Mouse (Mus musculus) midbrain, embryonic 14.5 days (tissue): ENCODE measurements around the gene Eif2ak4. TPM values are rescaled to one million over a fixed set of nuclear protein-coding genes. Genes with fewer than 3 reads are reported as not detected.
A peak's percentile ranks its signal among the peaks of the same experiment; 100 is the strongest.

Source experiments
- ATAC-seq: fragments of 200-750 bp; cut with Nextera tagmentation; 2 replicates; pipeline ENCODE4 v1.8.0; 2017; ENCODE audit warnings: moderate number of reproducible peaks, moderate library complexity; ENCODE audit not compliant: low FRiP score, low TSS enrichment
- DNase-seq: peaks from one replicate; pipeline ENCODE4 v3.0.0-alpha.2; 2015
- H3K27ac ChIP-seq: fragments of 300-500 bp; sonication (generic); replicated peaks from 2 replicates; pipeline ENCODE4 v1.5.1; 2014; ENCODE audit warnings: mild to moderate bottlenecking, low read depth, low read length, moderate library complexity
- H3K27me3 ChIP-seq: fragments of 300-500 bp; sonication (generic); 2 replicates; pipeline ENCODE4 v1.6.1; 2014; ENCODE audit warnings: low read length, control low read depth, mixed read lengths; ENCODE audit not compliant: control insufficient read depth, insufficient read depth
- H3K36me3 ChIP-seq: fragments of 300-500 bp; sonication (generic); 2 replicates; pipeline ENCODE4 v1.6.1; 2014; ENCODE audit warnings: low read length, control low read depth; ENCODE audit not compliant: control insufficient read depth, insufficient read depth
- H3K4me1 ChIP-seq: fragments of 300-500 bp; sonication (generic); 2 replicates; pipeline ENCODE4 v1.6.1; 2014; ENCODE audit warnings: mild to moderate bottlenecking, antibody characterized with exemption, low read length, control low read depth; ENCODE audit not compliant: control insufficient read depth, insufficient read depth
- H3K4me2 ChIP-seq: fragments of 300-500 bp; sonication (generic); 2 replicates; pipeline ENCODE4 v1.6.1; 2014; ENCODE audit warnings: mild to moderate bottlenecking, low read length, moderate library complexity
- H3K4me3 ChIP-seq: fragments of 300-500 bp; sonication (generic); replicated peaks from 2 replicates; pipeline ENCODE4 v1.5.1; 2014; ENCODE audit warnings: low read depth, low read length
- H3K9ac ChIP-seq: fragments of 300-500 bp; sonication (generic); replicated peaks from 2 replicates; pipeline ENCODE4 v1.6.1; 2014; ENCODE audit warnings: mild to moderate bottlenecking, low read length, moderate library complexity
- H3K9me3 ChIP-seq: fragments of 300-500 bp; sonication (generic); 2 replicates; pipeline ENCODE4 v1.6.1; 2016; ENCODE audit warnings: low read length, control low read depth, mixed read lengths; ENCODE audit not compliant: control insufficient read depth
- WGBS: fragments of 180-500 bp; shearing (Covaris S2); extraction: QIAGEN DNeasy Blood & Tissue Kit; methylation state at CpG from one replicate; pipeline ENCODE4 v1.1.7; 2014; 5-methylcytosine and 5-hydroxymethylcytosine counted together
- polyA plus RNA-seq: library from polyadenylated mRNA; unstranded; fragments of >200 nt; fragmentation: Nextera tagmentation; extraction: Ambion mirVana; gene quantifications from 2 replicates; pipeline ENCODE4 v1.2.1, GENCODE M21; 2014

The Eif2ak4 gene
- polyA plus RNA-seq, 1 experiment from 2014 or later: 10.2 TPM

- H3K9ac ChIP-seq: no peak overlapping the region
- H3K4me2 ChIP-seq: no peak overlapping the region
- WGBS: 86% methylated on average over 5 of the region's 5 CpGs
- H3K36me3 ChIP-seq: peaks cover 59% of the 10 kb centered on the region
- no peak overlapping the region for H3K27ac ChIP-seq
- ATAC-seq: no peak
- no peaks in the 10 kb centered on the region for H3K27me3 ChIP-seq
- no peak for DNase-seq
- no peaks in the 10 kb centered on the region for H3K9me3 ChIP-seq
- no peaks in the 10 kb centered on the region for H3K4me1 ChIP-seq
- H3K4me3 ChIP-seq: no peak overlapping the region
Measured at GRCm38 (mm10) chr2:118463480-118463879, 75.1 kb downstream of the Eif2ak4 start.

DNA sequence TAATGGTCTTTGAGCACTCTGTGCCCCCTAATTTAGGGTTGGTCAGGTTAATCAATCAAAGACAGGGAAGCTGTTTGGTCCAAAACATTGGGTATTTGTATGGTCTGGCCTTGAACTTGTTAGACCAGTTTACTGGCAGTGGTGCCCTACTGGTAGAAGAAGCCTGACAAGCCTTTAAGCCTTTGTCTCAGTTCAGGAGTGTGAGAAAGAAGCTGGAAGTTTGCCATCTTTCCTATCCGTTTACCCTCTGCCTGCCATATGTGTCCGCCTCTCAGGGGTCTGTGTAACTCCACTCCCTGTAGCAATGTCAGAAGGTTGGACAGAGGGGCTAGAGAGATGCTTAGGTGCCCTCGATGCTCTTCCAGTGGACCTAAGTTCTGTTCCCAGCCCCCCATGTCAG is 76.0 kb downstream of the Eif2ak4 start:
- WGBS: 84% methylated on average over 3 of the region's 3 CpGs

GRCm38 (mm10) chr2:118465894-118466293 is 77.5 kb downstream of the Eif2ak4 start:
- peaks cover 81% of the 10 kb centered on the region for H3K36me3 ChIP-seq
- 83% methylated on average over 2 of the region's 2 CpGs for WGBS
- H3K4me3 ChIP-seq: no peak overlapping the region
- H3K27me3 ChIP-seq: no peaks in the 10 kb centered on the region
- H3K4me2 ChIP-seq: no peak overlapping the region
- H3K27ac ChIP-seq: no peak overlapping the region
- H3K9me3 ChIP-seq: no peaks in the 10 kb centered on the region
- ATAC-seq: no peak
- no peak overlapping the region for H3K9ac ChIP-seq
- no peaks in the 10 kb centered on the region for H3K4me1 ChIP-seq
- no peak for DNase-seq

More for the DNA sequence above, 76.0 kb downstream of the Eif2ak4 start:
- H3K9ac ChIP-seq: no peak overlapping the region
- ATAC-seq: no peak
- H3K9me3 ChIP-seq: no peaks in the 10 kb centered on the region
- DNase-seq: no peak
- no peak overlapping the region for H3K4me3 ChIP-seq
- peaks cover 69% of the 10 kb centered on the region for H3K36me3 ChIP-seq
- H3K4me1 ChIP-seq: no peaks in the 10 kb centered on the region
- H3K27me3 ChIP-seq: no peaks in the 10 kb centered on the region
- no peak overlapping the region for H3K27ac ChIP-seq
- H3K4me2 ChIP-seq: no peak overlapping the region

DNA sequence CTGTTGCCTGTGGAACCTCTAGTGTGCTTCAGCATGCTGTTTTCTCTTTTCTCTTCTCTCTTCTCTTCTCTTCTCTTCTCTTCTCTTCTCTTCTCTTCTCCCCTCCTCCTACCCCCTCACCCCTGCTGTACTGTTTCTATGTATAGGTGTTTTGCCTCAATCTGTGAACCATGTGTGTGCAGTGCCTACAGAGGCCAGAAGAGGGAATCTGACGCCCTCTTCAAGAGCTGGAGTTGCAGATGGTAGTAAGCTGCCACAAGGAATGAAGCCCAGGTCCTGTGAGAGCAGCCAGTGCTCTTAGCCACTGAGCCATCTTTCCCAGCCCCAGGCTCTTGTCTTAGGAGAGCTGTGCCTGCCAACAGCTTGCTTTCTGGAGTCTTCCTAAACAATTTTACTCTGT is 78.2 kb downstream of the Eif2ak4 start:
- Histone ChIP-seq H3K27me3 (no peaks in the 10 kb centered on the region), H3K4me1 (no peaks in the 10 kb centered on the region), H3K4me2 (no peak overlapping the region), H3K9me3 (no peaks in the 10 kb centered on the region), H3K9ac (no peak overlapping the region), H3K36me3 (peaks cover 86% of the 10 kb centered on the region), H3K27ac (no peak overlapping the region), H3K4me3 (no peak overlapping the region)
- no peak for ATAC-seq
- no peak for DNase-seq
- WGBS: 65% methylated on average over 1 of the region's 1 CpGs

- no peak for DNase-seq
- no peak for ATAC-seq
Measured at GRCm38 (mm10) chr2:118468354-118468753, 79.9 kb downstream of the Eif2ak4 start.

GRCm38 (mm10) chr2:118478833-118479549 is 90.6 kb downstream of the Eif2ak4 start:
- Histone ChIP-seq H3K27me3 (no peaks in the 10 kb centered on the region), H3K27ac (peak overlapping the region; percentile 83), H3K4me2 (peak overlapping the region; percentile 81), H3K36me3 (peaks cover 28% of the 10 kb centered on the region), H3K4me1 (peaks cover 6% of the 10 kb centered on the region), H3K4me3 (peak overlapping the region; percentile 89), H3K9ac (peak overlapping the region; percentile 89), H3K9me3 (no peaks in the 10 kb centered on the region)
- DNase-seq: peak; percentile 35
- WGBS: 3% methylated on average over 52 of the region's 52 CpGs
- peak; percentile 50 for ATAC-seq

More at GRCm38 (mm10) chr2:118468354-118468753, 79.9 kb downstream of the Eif2ak4 start:
- Histone ChIP-seq H3K4me3 (no peak overlapping the region), H3K4me2 (no peak overlapping the region), H3K4me1 (no peaks in the 10 kb centered on the region), H3K9ac (no peak overlapping the region), H3K27me3 (no peaks in the 10 kb centered on the region), H3K36me3 (peaks cover 87% of the 10 kb centered on the region), H3K9me3 (no peaks in the 10 kb centered on the region), H3K27ac (no peak overlapping the region)

- H3K4me1 ChIP-seq: peaks cover 6% of the 10 kb centered on the region
- 1% methylated on average over 35 of the region's 35 CpGs for WGBS
- H3K9ac ChIP-seq: peak within 1 kb of the TSS; percentile 89
- DNase-seq (peak; percentile 99), ATAC-seq (peak; percentile 96)
- H3K4me3 ChIP-seq: peak within 1 kb of the TSS; percentile 89
- peak within 1 kb of the TSS; percentile 81 for H3K4me2 ChIP-seq
- no peaks in the 10 kb centered on the region for H3K9me3 ChIP-seq
- H3K27me3 ChIP-seq: no peaks in the 10 kb centered on the region
- peak within 1 kb of the TSS; percentile 83 for H3K27ac ChIP-seq
- peaks cover 23% of the 10 kb centered on the region for H3K36me3 ChIP-seq
Measured at GRCm38 (mm10) chr2:118479550-118479909, 91.1 kb downstream of the Eif2ak4 start, which contains the start of gene Srp14. TSS of gene Srp14 (minus strand) at chr2:118479711.

GRCm38 (mm10) chr2:118480886-118481285 is 92.5 kb downstream of the Eif2ak4 start:
- DNase-seq: no peak
- 92% methylated on average over 7 of the region's 7 CpGs for WGBS

DNA sequence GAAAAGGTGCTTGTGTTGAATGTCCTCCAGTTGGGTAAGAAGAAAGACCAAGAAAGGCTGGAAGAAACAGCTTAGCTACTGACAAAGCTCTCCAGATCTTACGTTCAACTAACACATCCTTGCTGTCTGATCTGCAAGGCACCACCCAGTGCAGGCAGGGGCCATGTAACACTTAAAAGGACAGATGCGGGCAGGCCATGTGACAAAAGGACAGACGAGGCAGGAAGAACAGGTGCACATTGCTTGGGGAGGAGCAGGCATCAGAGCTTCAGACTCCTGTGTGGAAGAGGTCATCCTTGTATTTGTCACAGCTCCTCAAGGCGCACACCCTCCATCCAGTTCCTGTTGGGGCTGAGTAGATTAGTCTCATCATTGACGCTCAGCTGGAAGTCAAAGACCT is 94.6 kb downstream of the Eif2ak4 start:
- ATAC-seq: no peak
- H3K4me1 ChIP-seq: peaks cover 6% of the 10 kb centered on the region
- H3K27ac ChIP-seq: no peak overlapping the region
- no peak overlapping the region for H3K4me2 ChIP-seq
- no peak overlapping the region for H3K9ac ChIP-seq
- 80% methylated on average over 5 of the region's 5 CpGs for WGBS
- no peak overlapping the region for H3K4me3 ChIP-seq
- no peaks in the 10 kb centered on the region for H3K9me3 ChIP-seq
- DNase-seq: no peak
- H3K36me3 ChIP-seq: no peaks in the 10 kb centered on the region
- no peaks in the 10 kb centered on the region for H3K27me3 ChIP-seq

More at GRCm38 (mm10) chr2:118480886-118481285, 92.5 kb downstream of the Eif2ak4 start:
- H3K9me3 ChIP-seq: no peaks in the 10 kb centered on the region
- no peak overlapping the region for H3K27ac ChIP-seq
- no peaks in the 10 kb centered on the region for H3K27me3 ChIP-seq
- H3K4me3 ChIP-seq: no peak overlapping the region
- H3K9ac ChIP-seq: no peak overlapping the region
- H3K36me3 ChIP-seq: peaks cover 10% of the 10 kb centered on the region
- peaks cover 6% of the 10 kb centered on the region for H3K4me1 ChIP-seq
- H3K4me2 ChIP-seq: no peak overlapping the region
- no peak for ATAC-seq
